In genomic region chr14:52319361-52319760, GRCm38 (mm10) we compare ENCODE assay signal across 22 mouse cellular contexts. TPM values are rescaled to one million over a fixed set of nuclear protein-coding genes. Genes with fewer than 3 reads are reported as not detected.
"Had no signal": no experiment of that assay in that cellular context is flagged by ENCODE, and none has a peak within 500 bp of the region (broad histone marks: within the 10 kb centered on the region; RNA-seq: fewer than 3 reads in every experiment).

No protein-coding gene starts in this region.

- ATAC-seq: liver, embryonic 12.5 days had no signal

- H3K9me3 ChIP-seq: limb, embryonic 15.5 days; liver, embryonic 12.5 days; lung, embryonic 15.5 days; midbrain, embryonic 12.5 days; neural tube, embryonic 12.5 days; stomach, embryonic 15.5 days had no signal

- H3K27me3 ChIP-seq: limb, embryonic 15.5 days; lung, embryonic 15.5 days; midbrain, embryonic 12.5 days; neural tube, embryonic 12.5 days; stomach, embryonic 15.5 days had no signal

- H3K4me2 ChIP-seq: limb, embryonic 15.5 days; liver, embryonic 12.5 days; lung, embryonic 15.5 days; midbrain, embryonic 12.5 days; neural tube, embryonic 12.5 days; stomach, embryonic 15.5 days had no signal

- H3K27ac ChIP-seq: limb, embryonic 15.5 days; liver, embryonic 12.5 days; lung, embryonic 15.5 days; midbrain, embryonic 12.5 days; neural tube, embryonic 12.5 days; stomach, embryonic 15.5 days had no signal

- H3K4me3 ChIP-seq: limb, embryonic 15.5 days; liver, embryonic 12.5 days; lung, embryonic 15.5 days; midbrain, embryonic 12.5 days; neural tube, embryonic 12.5 days; stomach, embryonic 15.5 days had no signal

- H3K9ac ChIP-seq: limb, embryonic 15.5 days; liver, embryonic 12.5 days; lung, embryonic 15.5 days; midbrain, embryonic 12.5 days; neural tube, embryonic 12.5 days; stomach, embryonic 15.5 days had no signal

- DNase-seq: kidney, adult 11 months; kidney, postnatal 14 days; right cerebral cortex, postnatal 14 days; thymus, adult 2 months; thymus, postnatal 25 days had no signal

RNA-seq across cellular contexts. Expression of gene Olfr1513, which starts 36.8 kb away (rescaled TPM):
- total RNA-seq: layer of hippocampus, adult 18-20 months; layer of hippocampus, postnatal 10 days; left cerebral cortex, adult 18-20 months; left cerebral cortex, postnatal 10 days; megakaryocyte-erythroid progenitor cell, adult 5-6 weeks had no signal
- polyA plus RNA-seq: intestine, embryonic 14.5 days; limb, embryonic 11.5 days; limb, embryonic 15.5 days; liver, embryonic 12.5 days; liver, embryonic 16.5 days; lung, embryonic 15.5 days; midbrain, embryonic 12.5 days; neural tube, embryonic 12.5 days; spleen, adult 2 months; stomach, embryonic 15.5 days; testis, adult 2 months; thymus, adult 2 months; urinary bladder, adult 2 months had no signal
